Mouse (Mus musculus) liver, embryonic 14.5 days (tissue): ENCODE data around the gene Cdca8. TPM values are rescaled to one million over a fixed set of nuclear protein-coding genes. Genes with fewer than 3 reads are reported as not detected.

Experiments
- ATAC-seq: fragments of 200-750 bp; cut with Nextera tagmentation; 2 replicates; pipeline ENCODE4 v1.8.0; 2017; ENCODE audit warnings: moderate number of reproducible peaks, mild to moderate bottlenecking, moderate library complexity; ENCODE audit not compliant: insufficient read depth
- DNase-seq, 3 experiments: peaks; one replicate each; pipeline ENCODE4 v3.0.0-alpha.2; 2012 to 2013; ENCODE audit warnings: low read depth in 3 of 3, low spot score in 3 of 3
- H3K27ac ChIP-seq: fragments of 300-500 bp; sonication (generic); 2 replicates; pipeline ENCODE4 v1.5.1; 2014; ENCODE audit warnings: moderate library complexity, mild to moderate bottlenecking, control low read depth, inconsistent platforms
- H3K27me3 ChIP-seq: fragments of 300-500 bp; sonication (generic); 2 replicates; pipeline ENCODE4 v1.6.1; 2014; ENCODE audit warnings: mild to moderate bottlenecking, low read length, moderate library complexity; ENCODE audit not compliant: control insufficient read depth, insufficient read depth
- H3K36me3 ChIP-seq: fragments of 300-500 bp; sonication (generic); replicated peaks from 2 replicates; pipeline ENCODE4 v1.6.1; 2014; ENCODE audit warnings: low read depth; ENCODE audit not compliant: control insufficient read depth, insufficient read depth
- H3K4me1 ChIP-seq, 2 experiments: fragments of 200-500 bp in 1 of 2; fragments of 300-500 bp in 1 of 2; sonication (generic) in 1 of 2; replicated peaks; 2 replicates each; pipeline ENCODE4 v1.6.1; 2012 to 2014; ENCODE audit warnings: antibody characterized with exemption in 1 of 2, inconsistent platforms in 1 of 2, low read length in 1 of 2; ENCODE audit not compliant: control insufficient read depth in 2 of 2, insufficient read depth in 2 of 2
- H3K4me2 ChIP-seq: fragments of 300-500 bp; sonication (generic); 2 replicates; pipeline ENCODE4 v1.6.1; 2014; ENCODE audit warnings: low read depth, mild to moderate bottlenecking, control low read depth, moderate library complexity
- H3K4me3 ChIP-seq, 2 experiments: fragments of 200-500 bp in 1 of 2; fragments of 300-500 bp in 1 of 2; sonication (generic) in 1 of 2; 2 replicates each; pipeline ENCODE4 v1.5.1; 2012 to 2014; ENCODE audit warnings: low read depth in 2 of 2, low read length in 2 of 2, mild to moderate bottlenecking in 2 of 2, control low read depth in 1 of 2, inconsistent platforms in 1 of 2, moderate library complexity in 1 of 2; ENCODE audit not compliant: insufficient read depth in 1 of 2
- H3K9ac ChIP-seq: fragments of 300-500 bp; sonication (generic); replicated peaks from 2 replicates; pipeline ENCODE4 v1.6.1; 2014; ENCODE audit warnings: mild to moderate bottlenecking, control low read depth, moderate library complexity
- H3K9me3 ChIP-seq: fragments of 300-500 bp; sonication (generic); 2 replicates; pipeline ENCODE4 v1.6.1; 2016; ENCODE audit warnings: low read length, mixed read lengths; ENCODE audit not compliant: control insufficient read depth
- CTCF ChIP-seq: IDR thresholded peaks from 2 replicates; pipeline ENCODE4 v1.5.1; 2016; ENCODE audit warnings: antibody characterized with exemption, low read depth, control low read depth
- EP300 ChIP-seq: IDR thresholded peaks from 2 replicates; pipeline ENCODE4 v1.6.1; 2016; ENCODE audit warnings: antibody characterized with exemption, low read depth
- WGBS: fragments of 180-500 bp; shearing (Covaris S2); extraction: QIAGEN DNeasy Blood & Tissue Kit; methylation state at CpG from one replicate; pipeline ENCODE4 v1.1.7; 2014; ENCODE audit not compliant: insufficient replicate concordance; 5-methylcytosine and 5-hydroxymethylcytosine counted together
- polyA plus RNA-seq, 2 experiments: library from polyadenylated mRNA; depleted of rRNA in 1 of 2; stranded (reverse) in 1 of 2; unstranded in 1 of 2; fragments of >200 nt; fragmentation: Nextera tagmentation in 1 of 2; extraction: Ambion mirVana in 1 of 2; gene quantifications; 2 replicates each; pipeline versions ENCODE4 v1.2.1 to v1.2.3; 2012 to 2014

The Cdca8 gene
- polyA plus RNA-seq, 2 experiments = 61.8 to 91.6 TPM

DNA sequence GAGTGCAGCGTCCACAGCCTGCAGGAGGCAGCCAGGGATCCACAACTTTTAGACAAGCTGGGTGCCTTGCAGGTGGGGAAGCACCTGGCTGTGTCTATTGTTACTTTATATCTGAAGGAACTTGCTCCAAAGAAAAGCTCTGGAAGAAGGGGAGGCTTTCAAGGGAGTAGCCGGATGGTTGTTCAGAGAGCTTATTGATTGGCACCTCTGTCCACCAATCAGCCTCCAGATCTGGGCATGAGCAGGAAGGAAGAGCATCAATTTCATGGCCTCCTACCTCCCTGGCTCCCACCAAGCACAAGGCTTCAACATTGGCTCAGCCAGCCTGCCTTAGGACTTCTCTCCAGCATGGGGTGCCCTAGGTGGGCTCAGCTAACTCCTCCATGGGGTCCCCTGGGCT is 34.2 kb upstream of the Cdca8 start:
- no peak overlapping the region for H3K9ac ChIP-seq
- peak in 1 of 3 experiments; percentile 13 for DNase-seq
- ATAC-seq = no peak
- H3K36me3 ChIP-seq = no peaks in the 10 kb centered on the region
- no peak for TF ChIP-seq CTCF
- no peak for TF ChIP-seq EP300
- 37% methylated on average over 2 of the region's 2 CpGs for WGBS
- H3K27ac ChIP-seq = no peak overlapping the region
- H3K4me3 ChIP-seq = no peak overlapping the region
- no peaks in the 10 kb centered on the region for H3K9me3 ChIP-seq
- H3K27me3 ChIP-seq = no peaks in the 10 kb centered on the region; the same call in 1 of the 2 replicates
- no peaks in the 10 kb centered on the region for H3K4me1 ChIP-seq
- H3K4me2 ChIP-seq = no peak overlapping the region

GRCm38 (mm10) chr4:124972316-124972715 is 33.2 kb upstream of the Cdca8 start:
- 45% methylated on average over 9 of the region's 9 CpGs for WGBS
- DNase-seq (no peak), ATAC-seq (no peak)
- H3K27me3 ChIP-seq = no peaks in the 10 kb centered on the region; the same call in 1 of the 2 replicates
- H3K4me2 ChIP-seq = no peak overlapping the region
- no peaks in the 10 kb centered on the region for H3K9me3 ChIP-seq
- no peaks in the 10 kb centered on the region for H3K4me1 ChIP-seq
- no peak overlapping the region for H3K9ac ChIP-seq
- H3K4me3 ChIP-seq = no peak overlapping the region
- TF ChIP-seq EP300 = no peak
- TF ChIP-seq CTCF = no peak
- H3K36me3 ChIP-seq = no peaks in the 10 kb centered on the region
- H3K27ac ChIP-seq = no peak overlapping the region

DNA sequence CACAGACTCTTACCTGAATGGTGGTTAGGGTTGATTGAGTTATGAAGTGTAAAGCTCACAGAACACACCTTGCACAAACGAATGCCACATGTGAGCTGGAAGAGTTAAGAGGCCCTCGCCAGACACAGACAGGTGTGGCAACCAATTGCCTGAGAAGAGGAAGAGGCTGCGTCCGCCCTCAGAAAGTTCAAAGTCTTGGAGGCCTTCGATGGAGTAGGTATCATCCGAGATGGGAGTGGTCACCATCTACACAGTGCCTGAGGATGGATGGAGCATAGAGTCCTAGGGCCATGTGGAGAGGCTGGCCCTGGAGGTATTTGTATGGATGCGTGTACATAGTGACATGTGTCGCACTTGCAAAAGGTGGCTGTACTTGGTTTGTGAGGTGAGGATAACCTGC is 32.0 kb upstream of the Cdca8 start:
- Histone ChIP-seq H3K4me1 (no peaks in the 10 kb centered on the region), H3K27me3 (no peaks in the 10 kb centered on the region; the same call in 1 of the 2 replicates), H3K9ac (no peak overlapping the region), H3K4me2 (no peak overlapping the region), H3K9me3 (no peaks in the 10 kb centered on the region), H3K27ac (no peak overlapping the region), H3K36me3 (no peaks in the 10 kb centered on the region), H3K4me3 (no peak overlapping the region)
- TF ChIP-seq EP300 (no peak), CTCF (no peak)
- ATAC-seq (no peak), DNase-seq (no peak)
- 65% methylated on average over 8 of the region's 8 CpGs for WGBS

DNA sequence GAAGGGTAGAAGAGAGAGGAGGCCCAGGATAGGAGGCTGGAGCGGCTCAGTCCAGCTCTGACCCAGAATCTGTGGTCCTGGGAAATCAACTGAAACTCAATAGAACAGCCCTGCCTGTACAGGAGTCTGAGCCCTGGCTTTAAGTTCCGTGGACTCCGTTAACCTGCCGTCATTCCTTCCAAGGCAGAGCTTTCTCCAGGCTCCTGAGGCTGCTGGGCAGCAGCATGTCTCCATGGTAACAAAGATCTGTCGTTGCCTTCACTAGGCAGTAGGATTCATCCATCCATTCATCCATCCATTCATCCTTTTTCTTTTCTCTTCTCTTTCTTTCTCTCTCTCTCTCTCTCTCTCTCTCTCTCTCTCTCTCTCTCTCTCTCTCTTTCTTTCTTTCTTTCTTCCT is 31.6 kb upstream of the Cdca8 start:
- no peak for ATAC-seq
- 59% methylated on average over 5 of the region's 5 CpGs for WGBS
- no peak overlapping the region for H3K4me3 ChIP-seq
- H3K9ac ChIP-seq = no peak overlapping the region
- no peak overlapping the region for H3K27ac ChIP-seq
- no peaks in the 10 kb centered on the region for H3K4me1 ChIP-seq
- no peak for DNase-seq
- no peak overlapping the region for H3K4me2 ChIP-seq
- H3K36me3 ChIP-seq = no peaks in the 10 kb centered on the region
- no peaks in the 10 kb centered on the region for H3K9me3 ChIP-seq
- TF ChIP-seq CTCF (no peak), EP300 (no peak)
- no peaks in the 10 kb centered on the region; the same call in 1 of the 2 replicates for H3K27me3 ChIP-seq

DNA sequence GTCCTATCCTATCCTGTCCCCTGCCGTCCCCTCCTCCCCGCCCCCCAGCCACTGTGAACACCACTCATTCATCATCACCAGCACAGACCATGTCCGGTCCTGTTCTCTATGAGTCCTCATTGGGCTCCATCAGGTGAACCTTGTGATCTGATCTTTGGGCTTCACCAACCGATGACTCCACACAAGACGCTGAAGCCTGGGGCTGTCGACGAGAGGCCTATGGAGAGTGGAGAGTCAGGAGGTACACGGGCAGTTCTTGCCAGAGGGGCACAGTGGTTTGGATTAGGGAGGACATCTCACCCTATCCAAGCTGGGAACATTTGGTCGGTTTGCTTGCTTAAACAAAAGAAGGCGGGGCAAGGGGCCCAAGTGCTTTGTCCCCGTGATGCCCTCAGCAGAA is 31.1 kb upstream of the Cdca8 start:
- no peak overlapping the region for H3K4me2 ChIP-seq
- no peaks in the 10 kb centered on the region for H3K36me3 ChIP-seq
- 50% methylated on average over 11 of the region's 11 CpGs for WGBS
- no peak overlapping the region for H3K4me3 ChIP-seq
- DNase-seq (no peak), ATAC-seq (no peak)
- no peaks in the 10 kb centered on the region for H3K4me1 ChIP-seq
- no peak overlapping the region for H3K9ac ChIP-seq
- TF ChIP-seq EP300 (no peak), CTCF (no peak)
- no peaks in the 10 kb centered on the region for H3K9me3 ChIP-seq
- no peaks in the 10 kb centered on the region; the same call in 1 of the 2 replicates for H3K27me3 ChIP-seq
- no peak overlapping the region for H3K27ac ChIP-seq
